Mouse (Mus musculus) embryonic fibroblast, embryonic 13.5 days (primary cell): ENCODE results near the gene Fryl.

Experiments
- CTCF ChIP-seq: IDR thresholded peaks from 2 replicates; pipeline ENCODE4 v1.5.1; 2011; ENCODE audit warnings: mild to moderate bottlenecking, control low read depth, low read length, moderate library complexity, borderline replicate concordance; ENCODE audit not compliant: insufficient read depth
- POLR2A ChIP-seq: IDR thresholded peaks from 2 replicates; pipeline ENCODE4 v1.6.1; 2011; ENCODE audit warnings: low read depth, mild to moderate bottlenecking, control low read depth, low read length, moderate library complexity

DNA sequence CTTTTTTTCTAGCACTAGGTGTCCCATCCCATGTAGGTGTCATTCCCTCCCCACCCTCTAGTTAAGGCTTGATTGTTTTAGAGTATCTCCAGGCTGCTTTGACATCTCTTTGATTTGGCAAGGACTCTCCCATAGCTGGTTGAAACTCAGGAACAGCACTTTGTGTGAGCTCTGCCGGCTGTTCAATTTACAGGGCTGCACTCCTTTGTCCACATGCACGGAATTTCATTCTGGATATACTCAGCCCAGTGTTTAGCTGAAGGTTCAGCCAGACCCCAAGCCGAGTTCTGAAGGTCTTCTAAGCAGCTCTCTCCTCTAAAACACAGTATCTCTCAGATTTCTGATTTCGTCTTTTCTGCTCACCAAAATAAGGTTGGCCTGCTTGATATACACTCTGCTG lies 284.0 kb downstream of the Fryl start:
- TF ChIP-seq CTCF (no peak), POLR2A (no peak)
